Mouse (Mus musculus): ENCODE results near the gene Rgn. TPM values are rescaled to one million over a fixed set of nuclear protein-coding genes. Genes with fewer than 3 reads are reported as not detected.

The Rgn gene
- polyA plus RNA-seq, 1 experiment from 2014 or later, result 183 TPM

DNA sequence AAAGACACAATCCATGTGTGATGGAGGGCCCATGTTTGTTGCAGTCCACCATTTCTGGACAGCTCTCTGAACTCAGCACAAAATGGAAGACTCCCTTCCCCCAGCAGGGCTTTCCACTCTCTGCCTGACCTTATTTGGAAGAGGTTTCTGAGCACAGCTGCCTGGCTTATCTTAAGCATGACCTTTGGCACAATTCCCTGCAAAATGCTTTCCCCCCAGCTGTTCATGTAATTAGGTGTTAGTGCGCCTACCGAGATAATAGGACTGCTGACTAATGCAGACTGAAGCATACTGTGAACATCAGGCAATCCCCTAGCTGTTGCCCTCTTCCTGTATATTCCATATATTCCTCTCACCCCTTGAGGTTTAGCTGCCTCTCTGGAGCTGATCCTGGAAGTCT, 21.4 kb downstream of the Rgn start:
- Histone ChIP-seq H3K27me3 (no peaks in the 10 kb centered on the region), H3K4me1 (replicated peaks) (no peaks in the 10 kb centered on the region), H3K4me3 (replicated peaks) (no peak overlapping the region), H3K4me2 (no peak overlapping the region), H3K9me3 (replicated peaks) (no peaks in the 10 kb centered on the region), H3K27ac (replicated peaks) (no peak overlapping the region), H3K36me3 (replicated peaks) (no peaks in the 10 kb centered on the region), H3K9ac (no peak overlapping the region)
- ATAC-seq (ENCODE audit: insufficient read depth), result no peak; the same call in 1 of the 2 replicates
- WGBS (ENCODE audit: insufficient replicate concordance), result 39% methylated on average over 2 of the region's 2 CpGs

DNA sequence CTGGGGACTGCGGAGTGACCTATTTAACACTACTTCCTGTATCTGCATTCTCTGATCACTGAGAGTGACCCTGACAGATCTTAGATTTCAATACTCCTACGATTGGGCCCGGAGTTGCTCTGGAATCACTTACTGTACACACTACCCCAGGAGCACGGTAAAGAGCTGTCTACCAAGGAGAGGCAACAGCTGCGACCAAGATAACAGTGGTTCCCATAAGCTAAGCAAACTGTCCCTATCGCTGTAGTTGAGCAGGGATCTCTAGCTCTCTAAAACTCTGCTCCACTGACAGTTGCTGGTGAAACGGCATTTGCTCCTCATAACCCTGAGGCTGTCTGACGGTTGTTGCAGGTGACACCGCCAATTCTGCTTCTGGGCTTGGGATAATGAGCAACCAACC, 23.1 kb downstream of the Rgn start:
- H3K27me3 ChIP-seq, result no peaks in the 10 kb centered on the region
- no peaks in the 10 kb centered on the region for H3K9me3 ChIP-seq (replicated peaks)
- H3K4me2 ChIP-seq, result no peak overlapping the region
- H3K9ac ChIP-seq, result no peak overlapping the region
- no peak for ATAC-seq (ENCODE audit: insufficient read depth)
- H3K4me3 ChIP-seq (replicated peaks), result no peak overlapping the region
- 42% methylated on average over 9 of the region's 9 CpGs for WGBS (ENCODE audit: insufficient replicate concordance)
- H3K36me3 ChIP-seq (replicated peaks), result no peaks in the 10 kb centered on the region
- H3K27ac ChIP-seq (replicated peaks), result no peak overlapping the region
- no peaks in the 10 kb centered on the region for H3K4me1 ChIP-seq (replicated peaks)

DNA sequence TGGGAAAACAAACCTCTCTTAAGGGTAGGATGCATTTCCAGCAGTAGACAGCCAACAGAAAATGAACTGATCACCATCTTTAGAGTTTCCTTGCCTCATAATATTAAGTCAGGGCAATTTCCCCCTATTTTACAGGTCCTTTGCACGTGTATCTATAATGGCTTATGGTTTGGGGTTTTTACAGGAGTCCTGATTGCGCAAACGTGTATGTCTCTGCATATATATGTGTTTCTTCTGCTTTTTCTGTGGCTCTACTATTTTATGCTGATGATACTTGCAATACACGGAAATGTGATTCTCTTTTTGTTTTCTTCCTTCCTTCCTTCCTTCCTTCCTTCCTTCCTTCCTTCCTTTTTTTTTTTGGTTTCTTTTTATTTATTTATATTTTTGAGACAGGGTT, 24.3 kb downstream of the Rgn start:
- no peaks in the 10 kb centered on the region for H3K9me3 ChIP-seq (replicated peaks)
- H3K27ac ChIP-seq (replicated peaks), result no peak overlapping the region
- H3K4me3 ChIP-seq (replicated peaks), result no peak overlapping the region
- no peak overlapping the region for H3K4me2 ChIP-seq
- no peaks in the 10 kb centered on the region for H3K4me1 ChIP-seq (replicated peaks)
- H3K36me3 ChIP-seq (replicated peaks), result no peaks in the 10 kb centered on the region
- no peaks in the 10 kb centered on the region for H3K27me3 ChIP-seq
- no peak overlapping the region for H3K9ac ChIP-seq
- no peak for ATAC-seq (ENCODE audit: insufficient read depth)
- 50% methylated on average over 4 of the region's 4 CpGs for WGBS (ENCODE audit: insufficient replicate concordance)

DNA sequence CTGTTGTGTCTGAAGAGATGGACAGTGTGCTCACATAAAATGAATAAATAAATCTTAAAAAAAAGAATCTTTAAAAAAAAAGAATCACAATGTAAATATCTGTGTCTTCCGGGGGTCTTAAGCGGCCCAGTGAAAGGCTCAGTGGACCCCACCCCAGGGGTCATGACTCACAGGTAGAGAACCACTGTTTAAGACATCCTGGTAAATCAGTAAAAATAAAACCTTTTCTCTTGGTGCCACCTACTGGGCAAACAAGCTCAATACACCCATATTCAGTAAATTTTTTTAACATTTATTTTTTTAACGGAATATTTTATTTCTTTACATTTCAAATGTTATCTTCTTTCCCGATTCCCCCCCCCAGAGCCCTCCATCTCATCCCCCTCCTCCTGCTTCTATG, 38.4 kb downstream of the Rgn start:
- H3K9ac ChIP-seq, result no peak overlapping the region
- H3K4me2 ChIP-seq, result no peak overlapping the region
- WGBS (ENCODE audit: insufficient replicate concordance), result 15% methylated on average over 4 of the region's 4 CpGs
- ATAC-seq (ENCODE audit: insufficient read depth), result no peak
- H3K36me3 ChIP-seq (replicated peaks), result no peaks in the 10 kb centered on the region
- no peaks in the 10 kb centered on the region for H3K4me1 ChIP-seq (replicated peaks)
- no peaks in the 10 kb centered on the region for H3K27me3 ChIP-seq
- H3K27ac ChIP-seq (replicated peaks), result no peak overlapping the region
- H3K9me3 ChIP-seq (replicated peaks), result no peaks in the 10 kb centered on the region
- H3K4me3 ChIP-seq (replicated peaks), result no peak overlapping the region

DNA sequence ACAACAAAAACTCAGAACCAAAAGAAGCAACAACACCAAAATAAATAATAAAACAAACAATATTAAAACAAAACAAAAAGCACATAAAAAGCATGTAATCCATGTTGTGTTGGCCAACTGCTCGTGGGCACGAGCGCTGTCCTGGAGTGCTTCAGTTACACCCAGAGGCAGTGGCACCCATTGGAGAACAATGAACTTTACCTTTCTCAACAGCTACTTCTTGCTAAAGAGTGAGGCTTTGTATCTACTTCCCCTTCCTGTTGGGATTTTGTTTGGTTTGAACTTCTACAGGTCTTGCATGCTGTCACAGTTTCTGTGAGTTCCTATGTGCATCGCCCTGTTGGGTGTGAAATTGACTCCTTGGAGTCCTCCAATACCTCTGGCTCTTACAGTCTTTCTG, 58.9 kb downstream of the Rgn start:
- ATAC-seq (ENCODE audit: insufficient read depth), result no peak
- H3K4me2 ChIP-seq, result no peak overlapping the region
- no peak overlapping the region for H3K4me3 ChIP-seq (replicated peaks)
- H3K27me3 ChIP-seq, result no peaks in the 10 kb centered on the region
- H3K4me1 ChIP-seq (replicated peaks), result no peaks in the 10 kb centered on the region
- H3K27ac ChIP-seq (replicated peaks), result no peak overlapping the region
- no peaks in the 10 kb centered on the region for H3K9me3 ChIP-seq (replicated peaks)
- WGBS (ENCODE audit: insufficient replicate concordance), result 77% methylated on average over 4 of the region's 4 CpGs
- no peaks in the 10 kb centered on the region for H3K36me3 ChIP-seq (replicated peaks)
- no peak overlapping the region for H3K9ac ChIP-seq

Other genes with a start within 250 kb of the Rgn start
- gene Rp2, start 185.3 kb upstream of the Rgn start, polyA plus RNA-seq (2015; fragmentation: Nextera tagmentation; extraction: Ambion mirVana), result 10.1 and 10.8 TPM in 2 replicates
- gene Jade3, start 124.1 kb upstream of the Rgn start, polyA plus RNA-seq (2015; fragmentation: Nextera tagmentation; extraction: Ambion mirVana), result 5.8 and 6.0 TPM in 2 replicates
- gene Rbm10, start 67.7 kb downstream of the Rgn start, polyA plus RNA-seq (2015; fragmentation: Nextera tagmentation; extraction: Ambion mirVana), result 28.5 and 31.2 TPM in 2 replicates
- 142 and 158 TPM in 2 replicates for gene Ndufb11, start 67.8 kb downstream of the Rgn start, polyA plus RNA-seq (2015; fragmentation: Nextera tagmentation; extraction: Ambion mirVana)
- gene Uba1, start 108.5 kb downstream of the Rgn start, polyA plus RNA-seq (2015; fragmentation: Nextera tagmentation; extraction: Ambion mirVana), result 92.2 and 98.5 TPM in 2 replicates
- 34.3 and 37.4 TPM in 2 replicates for gene Cdk16, start 138.2 kb downstream of the Rgn start, polyA plus RNA-seq (2015; fragmentation: Nextera tagmentation; extraction: Ambion mirVana)
- gene Usp11, start 154.1 kb downstream of the Rgn start, polyA plus RNA-seq (2015; fragmentation: Nextera tagmentation; extraction: Ambion mirVana), result 6.0 and 6.1 TPM in 2 replicates
- 39.8 and 45.3 TPM in 2 replicates for gene Araf, start 248.0 kb downstream of the Rgn start, polyA plus RNA-seq (2015; fragmentation: Nextera tagmentation; extraction: Ambion mirVana)